Mouse (Mus musculus) left cerebral cortex, postnatal 4 days (tissue): ENCODE measurements around the gene Ift80. TPM values are rescaled to one million over a fixed set of nuclear protein-coding genes. Genes with fewer than 3 reads are reported as not detected.
"Not testable (repeated sequence)": the region's sequence is repeated elsewhere in the genome, so short reads cannot be mapped to it uniquely, and the experiment has no call there.

ENCODE experiments used
- DNase-seq: peaks from one replicate; pipeline ENCODE4 v3.0.0-alpha.2; 2022
- intact Hi-C: fragments of 180-260 bp; cut with DNase I; formaldehyde crosslinking; loops from one replicate; pipeline ENCODE4 v1.15.1; 2025
- total RNA-seq, 2 experiments: library from RNA; stranded (reverse); gene quantifications; 2 replicates each; pipeline ENCODE4 v1.2.3; 2021

Gene Ift80
- total RNA-seq, 2 experiments from 2014 or later, result 9.3 to 10.4 TPM

DNA sequence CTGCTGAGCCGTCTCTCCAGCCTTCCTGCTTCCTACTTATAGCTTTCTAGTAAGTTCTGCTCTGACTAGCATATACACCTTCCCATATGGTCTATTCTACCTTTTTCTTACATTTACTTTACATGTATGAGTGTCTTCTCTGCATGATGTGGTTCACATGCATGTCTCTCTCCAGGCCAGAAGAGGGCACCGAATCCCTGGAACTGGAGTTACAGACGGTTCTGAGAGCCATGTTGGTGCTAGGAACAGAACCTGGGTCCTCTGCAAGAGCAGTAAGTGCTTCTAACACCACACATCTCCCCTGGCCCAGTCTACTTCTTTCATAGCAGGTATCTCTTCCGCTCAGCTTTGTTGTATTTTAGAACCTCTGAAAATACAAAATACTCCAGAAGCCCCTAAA lies 1.6 kb downstream of the Ift80 start:
- intact Hi-C loops, result no loop called here
- DNase-seq, result no peak

DNA sequence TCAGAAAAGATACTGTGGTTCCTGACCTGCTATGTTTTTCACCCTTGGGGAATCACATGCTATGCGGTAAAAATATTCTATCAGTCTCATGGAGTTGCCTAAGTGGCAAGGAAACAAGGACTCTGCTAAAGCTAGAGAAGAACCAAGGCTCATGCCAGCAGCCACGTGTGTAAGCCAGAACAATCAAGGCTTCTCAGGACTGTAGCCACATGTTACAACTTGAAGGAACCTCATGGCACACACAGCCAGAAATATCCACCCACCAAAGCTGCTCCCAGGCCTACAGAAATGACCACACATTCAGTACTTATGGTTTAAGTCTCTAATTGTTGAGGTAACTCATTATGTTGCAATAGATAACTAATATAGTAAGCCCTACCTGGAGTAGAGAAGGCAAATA lies 17.8 kb downstream of the Ift80 start:
- DNase-seq, result no peak
- intact Hi-C loops, result no loop called here

DNA sequence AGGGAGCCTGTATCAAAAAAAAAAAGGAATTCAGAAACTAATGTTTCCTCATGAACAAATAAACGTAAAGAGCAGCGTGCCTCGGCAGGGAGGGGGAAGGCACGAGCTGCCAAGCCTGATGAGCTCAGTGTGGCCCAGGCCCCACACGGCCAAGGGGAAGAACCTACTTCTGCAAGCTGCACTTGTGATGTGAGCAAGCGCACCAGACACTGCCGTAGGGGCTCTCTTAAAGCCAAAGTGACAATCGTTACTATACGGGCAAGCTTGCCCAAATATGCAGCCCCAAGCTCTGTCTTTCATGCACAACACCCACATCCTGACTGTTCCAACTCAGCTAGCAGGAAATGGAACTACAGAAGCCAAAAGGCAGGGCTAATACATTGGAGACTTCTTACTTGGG lies 23.5 kb downstream of the Ift80 start:
- DNase-seq, result no peak

DNA sequence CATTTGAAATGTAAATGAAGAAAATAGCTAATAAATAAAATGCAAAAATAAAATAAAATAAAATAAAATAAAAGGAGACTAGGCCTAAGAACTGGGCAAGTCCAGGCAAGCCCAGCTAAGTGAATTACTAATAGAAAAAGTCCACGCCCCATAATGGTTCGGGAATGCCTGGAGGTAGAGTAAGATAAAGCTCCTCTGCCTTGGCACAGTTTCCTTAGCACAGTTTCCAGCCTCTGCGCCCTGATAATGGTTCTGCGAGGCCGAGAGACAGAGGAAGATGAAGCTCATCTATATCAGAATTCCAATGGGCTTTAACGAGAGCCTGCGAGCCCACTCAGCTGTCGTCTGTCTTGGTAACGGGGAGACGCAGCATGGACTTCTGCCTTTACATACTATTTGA lies 25.2 kb downstream of the Ift80 start:
- no peak for DNase-seq

More for the DNA sequence above, 23.5 kb downstream of the Ift80 start:
- intact Hi-C loops, result no loop called here

DNA sequence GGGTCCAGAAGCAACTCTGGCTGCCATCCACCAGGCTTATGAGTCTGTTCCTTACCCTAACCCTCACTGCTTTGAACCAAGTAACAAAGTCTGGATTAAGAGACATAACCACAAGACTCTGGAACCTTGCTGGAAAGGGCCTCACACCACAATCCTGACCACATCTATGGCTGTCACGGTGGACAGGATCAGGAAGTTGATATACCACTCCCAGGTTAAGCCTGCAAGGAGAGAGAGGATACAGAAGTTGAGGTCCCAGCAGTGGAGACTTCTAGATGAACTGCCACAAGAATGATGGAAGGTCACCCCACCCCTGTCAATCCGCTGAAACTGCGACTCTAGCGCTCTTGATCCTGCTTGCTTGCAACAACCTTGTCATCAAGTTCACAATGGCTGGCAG lies 26.7 kb downstream of the Ift80 start:
- no peak for DNase-seq
- intact Hi-C loops, result no loop called here

More for the DNA sequence above, 25.2 kb downstream of the Ift80 start:
- intact Hi-C loops, result no loop called here

DNA sequence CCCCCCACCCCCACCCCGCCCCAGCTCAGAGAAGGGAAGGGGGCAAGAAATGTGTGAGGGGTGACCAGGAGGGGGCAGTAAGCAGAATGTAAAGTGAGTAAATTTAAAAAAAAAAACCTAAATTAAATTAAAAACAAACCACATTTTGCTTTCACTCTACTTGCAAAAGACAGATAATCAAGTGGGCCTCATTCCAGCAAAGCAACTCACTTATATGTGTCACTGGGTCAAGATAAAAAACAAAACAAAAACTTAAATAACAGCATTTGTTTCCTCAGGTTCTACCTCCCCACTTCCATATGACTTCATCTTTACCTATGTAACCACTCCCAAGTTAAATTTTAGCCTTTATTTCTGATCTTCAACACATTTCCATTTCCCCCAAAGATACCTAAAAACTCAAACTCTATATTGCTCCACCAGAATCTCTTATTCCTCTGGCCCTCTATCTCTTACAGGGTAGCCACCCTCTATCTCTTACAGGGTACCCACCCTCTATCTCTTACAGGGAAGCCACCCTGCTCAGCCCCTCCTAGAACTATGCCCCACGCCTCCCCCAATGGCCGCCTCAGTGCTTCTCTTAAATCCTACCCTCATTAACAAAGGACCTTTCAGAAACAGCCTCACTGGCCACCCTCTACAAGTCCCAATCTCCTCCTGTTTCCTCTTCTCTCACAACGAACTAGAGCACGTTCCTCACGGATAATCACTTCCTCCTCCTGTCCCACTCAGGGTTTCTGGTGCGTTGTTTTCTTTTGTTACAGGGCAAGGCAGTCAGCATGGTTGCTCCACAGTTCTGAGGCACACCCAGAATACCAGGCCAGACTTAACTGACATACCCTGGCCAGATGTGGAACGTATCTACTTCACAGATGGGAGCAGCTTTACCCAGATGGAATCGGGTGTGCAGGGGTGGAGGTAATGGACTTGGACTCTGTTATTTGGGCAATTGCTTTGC lies 28.6 kb downstream of the Ift80 start:
- DNase-seq, result no peak
- intact Hi-C loops, result no loop called here

DNA sequence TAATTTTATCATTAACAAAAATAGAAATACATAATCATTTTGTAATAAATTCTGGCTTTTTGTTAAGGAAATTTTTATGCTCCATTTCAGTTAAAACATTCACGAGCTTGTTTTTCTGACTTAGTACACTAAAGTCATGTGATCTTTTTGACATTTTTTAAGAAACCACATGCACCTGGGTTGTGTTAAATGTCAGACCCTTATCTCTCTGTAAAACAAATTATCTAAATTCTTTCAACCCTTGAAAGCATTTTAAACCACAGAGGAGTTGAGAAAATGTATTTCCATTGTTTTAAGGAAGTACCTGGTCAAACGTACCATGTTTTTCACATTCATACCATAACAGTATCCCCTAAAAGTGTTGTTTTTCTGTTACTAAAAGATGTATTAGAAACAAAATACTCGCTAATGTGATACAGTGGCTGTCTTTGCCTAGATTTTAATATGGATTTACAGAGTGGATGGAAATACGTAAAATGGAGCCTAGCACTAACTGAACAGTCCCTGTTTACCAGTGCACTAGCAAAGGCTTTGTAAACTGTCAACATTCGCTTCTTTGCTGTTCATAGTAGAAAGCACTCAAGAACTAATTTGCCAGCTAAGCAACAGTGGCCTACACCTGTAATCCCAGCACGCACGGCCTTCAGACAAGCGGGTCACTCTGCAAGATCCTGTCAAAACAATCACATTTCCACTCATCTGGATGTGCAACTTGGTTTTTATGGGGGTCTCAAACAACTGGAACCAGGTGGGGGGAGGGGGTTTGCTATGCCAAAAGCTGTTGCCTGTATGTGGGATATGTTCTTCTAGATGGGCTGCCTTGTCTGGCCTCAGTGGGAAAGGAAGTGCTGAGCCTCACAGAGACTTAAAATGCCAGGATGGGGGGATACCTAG lies 29.5 kb downstream of the Ift80 start:
- intact Hi-C loops, result no loop called here
- no peak for DNase-seq

DNA sequence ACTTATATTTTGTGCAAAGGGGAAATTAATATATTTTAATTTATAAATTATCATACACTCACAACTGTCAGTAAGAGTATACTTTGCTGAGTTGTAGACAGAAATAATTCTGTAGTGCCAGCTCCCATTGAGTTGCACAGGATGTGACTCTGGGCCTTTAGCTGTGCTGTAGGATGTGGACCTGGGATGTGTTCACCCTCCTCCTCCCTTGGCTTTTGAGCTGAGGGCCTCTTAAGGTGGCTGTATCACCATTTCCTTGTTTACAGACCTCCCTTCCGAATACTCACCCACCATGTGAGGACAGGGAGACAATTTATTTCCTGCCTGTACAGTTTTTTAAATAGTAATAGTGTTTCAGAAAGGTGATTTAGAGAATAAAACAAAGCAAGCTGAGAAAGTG lies 30.8 kb downstream of the Ift80 start:
- intact Hi-C loops, result no loop called here
- no peak for DNase-seq

DNA sequence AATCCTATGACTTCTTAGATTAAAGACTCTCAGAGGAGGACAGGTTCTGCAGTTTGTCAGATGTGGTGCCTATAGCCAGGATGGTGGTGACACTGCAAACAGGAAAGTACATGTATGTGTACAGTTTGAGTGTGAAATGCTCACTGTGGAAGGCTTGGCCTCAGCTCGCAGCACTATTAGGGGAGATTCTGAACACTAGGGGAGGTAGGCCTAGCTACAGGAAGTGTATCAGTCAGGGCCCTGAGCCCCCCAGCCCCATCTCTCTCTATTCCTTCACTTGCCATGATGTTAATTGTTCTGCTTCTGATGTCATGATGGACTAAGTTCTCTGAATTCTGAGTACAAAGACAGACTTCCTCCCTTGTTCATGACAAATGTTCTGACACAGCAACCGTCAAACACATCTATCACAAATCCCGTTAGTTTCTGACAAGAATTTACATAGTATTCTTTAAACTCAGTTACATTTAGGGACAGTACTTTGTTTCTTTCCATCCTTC lies 35.2 kb downstream of the Ift80 start:
- no peak for DNase-seq
- intact Hi-C loops, result no loop called here

DNA sequence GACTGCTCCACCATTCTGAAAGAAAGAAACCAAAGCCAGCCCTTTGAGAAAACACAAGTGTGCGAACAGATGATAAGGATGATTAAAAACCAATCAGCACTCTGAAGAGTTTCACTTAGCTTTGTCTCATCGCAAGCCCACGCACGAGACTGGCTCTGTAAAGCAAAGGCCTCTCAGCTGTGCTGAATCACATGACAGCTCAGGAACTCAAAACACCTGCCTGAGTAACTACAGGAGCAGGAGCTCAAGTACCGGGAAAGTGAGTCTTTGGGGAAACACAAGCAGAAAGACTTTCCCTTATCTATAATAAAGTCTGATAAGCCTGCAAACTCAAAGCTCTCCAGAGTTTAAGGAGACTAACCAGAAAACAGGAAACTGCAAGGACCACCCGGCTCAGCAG lies 37.0 kb downstream of the Ift80 start:
- DNase-seq, result no peak
- intact Hi-C loops, result no loop called here

DNA sequence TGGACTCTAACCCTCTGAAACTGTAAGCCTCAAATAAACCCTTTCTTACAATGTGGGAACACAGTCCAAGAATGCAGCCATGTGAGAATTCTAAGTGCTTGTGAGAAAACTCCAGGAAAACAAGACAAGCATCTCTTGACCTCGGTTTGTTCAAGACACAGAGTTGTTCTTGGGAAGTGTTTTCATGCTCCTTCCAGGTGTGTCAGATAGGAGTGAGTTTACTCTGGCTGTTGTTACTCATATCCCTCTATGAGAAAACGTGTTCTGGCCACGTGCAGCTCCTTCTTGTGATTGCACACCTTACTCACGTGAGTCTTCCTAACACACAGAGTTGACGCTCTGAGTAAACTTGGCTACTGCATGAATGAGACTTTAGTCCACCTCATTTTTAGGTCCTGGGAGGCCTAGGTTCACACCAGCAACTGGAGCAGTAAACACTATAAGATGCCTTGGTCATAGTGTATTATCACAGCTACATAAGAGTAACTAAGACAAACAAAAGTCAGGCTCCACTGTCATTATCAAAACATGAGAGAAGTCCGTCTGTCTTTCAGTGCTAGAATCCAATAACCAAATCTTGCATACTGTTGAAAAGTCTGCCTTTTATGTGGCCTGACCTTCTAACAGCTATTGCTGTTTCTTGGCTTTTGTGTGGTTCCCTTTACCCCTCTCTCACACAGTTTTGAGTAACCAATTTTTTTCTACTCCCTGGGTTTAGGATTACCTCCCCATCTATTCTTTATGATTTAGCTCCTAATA lies 37.7 kb downstream of the Ift80 start:
- intact Hi-C loops, result no loop called here
- DNase-seq, result no peak

DNA sequence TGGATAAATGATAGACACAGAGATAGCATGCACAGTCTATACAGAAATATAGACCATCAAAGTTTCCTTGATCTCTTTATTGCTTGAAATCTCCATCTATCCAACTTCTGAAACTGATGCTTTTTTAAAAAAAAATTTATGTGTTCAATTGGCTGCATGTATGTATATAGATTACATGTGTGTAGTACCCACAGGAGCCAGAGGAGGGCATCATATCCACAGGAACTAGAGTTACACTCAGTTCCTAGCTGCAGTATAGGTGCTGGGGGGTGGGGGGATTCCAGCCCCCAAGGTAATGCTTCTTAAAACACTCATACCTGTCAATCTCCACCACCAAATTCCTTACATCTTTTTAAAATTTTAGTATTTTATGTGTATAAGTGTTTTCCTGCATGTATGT lies 39.7 kb downstream of the Ift80 start:
- intact Hi-C loops, result no loop called here
- peak; percentile 15 for DNase-seq

DNA sequence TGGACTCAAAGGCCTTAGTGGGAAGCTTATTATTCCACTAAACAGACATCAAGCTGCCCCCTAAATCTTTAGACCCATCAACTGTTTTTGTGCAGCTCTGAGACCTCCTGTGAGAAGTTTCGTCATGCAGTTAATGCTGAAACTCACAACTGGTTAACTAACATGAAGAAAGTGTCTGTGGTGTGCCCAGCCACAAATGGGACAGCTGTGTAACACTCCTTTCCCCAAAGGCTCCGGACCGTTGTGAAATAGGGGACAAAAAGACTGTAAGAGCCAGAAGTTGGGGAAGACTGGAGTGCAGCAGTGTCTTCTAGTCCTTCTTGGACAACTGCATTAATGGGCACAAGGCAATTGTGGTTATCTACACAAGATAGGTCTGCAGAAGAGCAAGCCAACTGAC lies 47.0 kb downstream of the Ift80 start:
- DNase-seq, result no peak
- intact Hi-C loops, result loop anchor here (10.0 kb wide), 1 partner anchor 243 kb away; no protein-coding TSS in a partner anchor

DNA sequence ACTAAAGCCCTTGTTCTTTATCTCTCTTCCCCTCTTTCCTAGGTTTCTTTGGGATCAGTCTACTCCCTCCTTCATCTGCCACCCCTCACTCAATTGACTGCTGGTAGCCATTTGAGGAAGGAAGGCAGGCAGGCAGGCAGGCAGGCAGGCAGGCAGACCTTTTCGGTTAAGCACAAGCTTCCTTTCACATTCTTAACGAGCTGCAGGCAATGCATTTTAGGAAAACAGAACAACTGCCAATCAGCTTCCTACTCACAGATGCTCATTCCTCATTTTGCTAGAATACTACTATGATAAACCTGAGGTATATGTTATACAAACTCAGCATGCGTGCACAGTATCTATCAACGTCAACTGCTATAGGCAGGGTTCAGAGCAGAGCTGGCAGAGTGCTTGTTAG lies 47.9 kb downstream of the Ift80 start:
- intact Hi-C loops, result loop anchor here (10.0 kb wide), 1 partner anchor 242 kb away; no protein-coding TSS in a partner anchor
- no peak for DNase-seq

DNA sequence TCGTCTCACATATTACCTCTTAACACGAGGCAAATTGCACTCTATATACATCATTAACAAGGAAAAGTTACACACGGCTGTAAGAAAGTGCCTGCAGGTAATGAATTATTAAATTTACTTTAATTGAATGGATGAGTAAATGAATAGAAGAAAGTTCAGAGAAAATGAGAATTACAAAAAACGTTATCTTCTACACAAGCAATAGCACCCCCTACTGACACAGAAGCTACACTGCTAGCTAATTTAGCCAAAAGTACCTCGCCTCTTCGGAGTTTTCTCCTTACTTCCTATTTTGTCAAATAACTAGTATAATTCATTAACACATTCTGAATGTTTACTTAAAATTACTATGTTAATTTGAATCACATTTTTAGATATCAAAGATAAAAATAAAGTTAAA lies 49.9 kb downstream of the Ift80 start:
- intact Hi-C loops, result loop anchor here (10.0 kb wide), 1 partner anchor 240 kb away; no protein-coding TSS in a partner anchor
- no peak for DNase-seq

DNA sequence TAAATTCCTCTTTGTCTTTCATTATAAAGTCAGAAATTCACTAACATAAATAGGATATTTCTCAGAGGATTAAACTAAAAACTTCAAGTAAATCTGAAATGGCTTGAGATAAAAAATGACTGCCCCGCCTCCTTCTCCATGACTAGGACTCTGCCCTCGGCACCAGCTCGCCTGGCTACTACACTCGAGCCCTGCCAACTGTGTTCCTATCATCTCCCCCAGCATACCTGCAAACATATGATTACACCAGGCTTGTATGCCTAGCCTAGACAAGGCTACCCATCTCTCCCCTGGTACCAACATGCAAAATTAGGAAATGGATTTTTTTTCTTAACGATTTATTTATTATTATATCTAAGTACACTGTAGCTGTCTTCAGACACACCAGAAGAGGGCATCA lies 51.7 kb downstream of the Ift80 start:
- DNase-seq, result no peak
- intact Hi-C loops, result loop anchor here (10.0 kb wide), 1 partner anchor 238 kb away; no protein-coding TSS in a partner anchor

DNA sequence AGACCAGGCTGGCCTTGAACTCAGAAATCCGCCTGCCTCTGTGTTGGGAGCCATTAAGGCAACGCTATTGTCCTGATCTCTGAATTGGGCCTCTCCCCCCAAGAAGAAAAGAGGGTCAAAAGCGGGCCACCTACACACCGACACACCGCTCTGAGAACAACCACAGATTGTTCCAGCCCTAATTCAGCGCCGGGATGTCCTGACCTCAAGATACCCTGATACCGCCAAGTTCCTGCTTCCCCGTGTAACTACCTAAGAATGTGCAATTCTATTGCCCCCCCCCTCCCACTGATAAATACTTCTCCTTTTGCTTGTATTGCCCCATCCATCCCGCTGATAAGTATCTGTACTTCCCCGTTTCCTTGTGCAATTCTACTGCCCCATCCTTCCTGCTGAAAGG lies 52.4 kb downstream of the Ift80 start:
- intact Hi-C loops, result loop anchor here (10.0 kb wide), 1 partner anchor 237 kb away; no protein-coding TSS in a partner anchor
- not testable (repeated sequence) for DNase-seq

DNA sequence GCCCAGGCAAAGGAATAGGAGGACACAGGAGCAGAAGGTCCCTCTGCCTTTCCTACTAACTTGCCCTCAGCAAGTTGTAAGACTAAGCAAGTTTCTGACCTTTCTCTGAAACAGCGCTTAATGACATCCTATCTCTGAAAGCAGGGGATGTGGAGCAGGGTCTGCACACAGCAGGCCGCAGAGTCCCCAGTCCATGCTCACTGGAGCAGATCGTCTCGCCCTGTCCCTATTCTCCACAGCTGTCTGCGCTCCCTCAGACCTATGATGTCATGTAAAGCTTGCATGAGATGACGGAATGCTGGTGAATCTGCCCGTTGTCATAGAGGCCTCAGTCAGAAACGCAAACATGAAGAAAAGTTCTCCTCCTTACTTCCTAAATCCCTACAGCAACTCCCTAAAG lies 55.0 kb downstream of the Ift80 start:
- intact Hi-C loops, result no loop called here
- no peak for DNase-seq

DNA sequence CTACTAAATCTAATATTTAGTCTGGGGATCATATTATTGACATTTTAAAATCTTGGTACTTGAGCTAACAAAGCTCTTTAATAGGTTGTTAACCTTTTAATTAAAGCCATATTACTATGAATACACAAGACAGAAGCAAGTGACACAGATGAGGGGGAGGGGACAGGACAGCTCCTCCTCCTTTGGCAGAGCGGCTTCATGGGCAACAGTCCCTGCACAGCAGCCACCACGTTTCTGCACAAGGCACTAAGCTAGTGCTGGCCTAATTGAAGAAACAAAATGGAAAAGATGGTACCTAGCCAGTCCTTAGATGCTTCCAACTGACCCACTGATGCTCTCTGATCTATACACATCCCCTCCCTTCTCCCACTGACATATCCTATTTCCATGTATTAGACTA lies 55.5 kb downstream of the Ift80 start:
- peak; percentile 55 for DNase-seq
- intact Hi-C loops, result no loop called here

DNA sequence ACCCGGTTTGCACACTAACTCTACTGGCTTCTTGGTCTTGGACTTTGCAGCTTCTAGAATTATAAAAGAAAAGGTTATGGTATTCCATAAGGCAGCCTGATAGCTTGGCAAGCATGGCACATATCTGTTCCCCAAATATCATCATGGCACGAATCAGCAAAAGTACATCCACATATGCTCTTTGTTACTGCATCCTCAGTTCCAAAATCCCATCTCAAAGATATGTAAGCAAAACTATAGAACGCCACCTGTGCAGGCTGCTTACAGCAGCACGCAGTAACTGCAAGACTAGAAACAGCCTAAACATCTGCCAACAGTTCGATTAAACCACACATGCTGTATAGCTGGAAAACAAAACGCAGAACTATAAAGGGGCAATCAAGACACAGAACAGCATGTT lies 62.5 kb downstream of the Ift80 start:
- no peak for DNase-seq
- intact Hi-C loops, result no loop called here
